12 mouse cellular contexts compared by ENCODE assay signal in the genomic region with DNA sequence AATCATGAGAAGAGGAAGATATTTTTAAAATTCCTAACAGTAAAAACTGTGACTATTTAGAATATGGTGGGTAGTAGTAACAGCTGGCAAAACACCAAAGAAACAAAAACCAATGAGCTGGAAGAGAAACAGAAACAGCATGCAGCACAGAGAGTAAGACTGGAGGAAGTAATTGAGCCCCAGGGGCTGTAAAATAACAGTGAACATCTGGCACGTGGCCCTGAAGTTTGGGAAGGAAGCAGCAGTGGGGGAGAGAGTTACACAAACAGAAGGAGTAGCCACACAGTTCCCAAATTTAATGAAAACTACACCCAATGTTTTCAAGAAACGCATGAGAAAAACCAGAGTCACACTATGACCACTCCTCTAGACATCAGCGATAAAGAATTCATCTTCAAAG. TPM values are rescaled to one million over a fixed set of nuclear protein-coding genes. Genes with fewer than 3 reads are reported as not detected.
DNase-seq lines count a peak whose midpoint lies in the region; ATAC-seq lines count a peak whose summit lies in the region.
"Had no signal": no experiment of that assay in that cellular context is flagged by ENCODE, and none has a peak within 500 bp of the region (broad histone marks: within the 10 kb centered on the region; RNA-seq: fewer than 3 reads in every experiment).

No protein-coding gene starts in this region.

- 47% methylated on average over 3 of the region's 3 CpGs for WGBS in hindbrain, embryonic 11.5 days
- WGBS in hindbrain, embryonic 10.5 days = 45% methylated on average over 3 of the region's 3 CpGs

- no peaks in the 10 kb centered on the region for H3K27me3 ChIP-seq in hindbrain, embryonic 11.5 days (ENCODE audit: control insufficient read depth, insufficient read depth, low read length)
- peaks cover 4% of the 10 kb centered on the region; the same call in 1 of the 2 replicates for H3K27me3 ChIP-seq in hindbrain, embryonic 10.5 days (ENCODE audit: insufficient read depth, poor library complexity, severe bottlenecking)

- no peak overlapping the region for H3K27ac ChIP-seq in hindbrain, embryonic 11.5 days (ENCODE audit: low read depth, low read length)
- H3K27ac ChIP-seq in hindbrain, embryonic 10.5 days = no peak overlapping the region
- H3K27ac ChIP-seq: macrophage had no signal

- no peak for ATAC-seq in hindbrain, embryonic 11.5 days (ENCODE audit: low FRiP score)

- H3K4me2 ChIP-seq in hindbrain, embryonic 11.5 days (replicated peaks; ENCODE audit: low read depth, low read length) = no peak overlapping the region

- H3K9me3 ChIP-seq in hindbrain, embryonic 11.5 days (ENCODE audit: control insufficient read depth, low read length) = no peaks in the 10 kb centered on the region
- no peaks in the 10 kb centered on the region for H3K9me3 ChIP-seq in hindbrain, embryonic 10.5 days

- H3K9ac ChIP-seq in hindbrain, embryonic 11.5 days (ENCODE audit: low read depth, low read length) = no peak overlapping the region

- peak; percentile 6 for DNase-seq in hindbrain, embryonic 11.5 days (ENCODE audit: low spot score)
- no peak for DNase-seq in hindbrain, embryonic 10.5 days (ENCODE audit: low spot score)
- peak; percentile 42 for DNase-seq in testis, postnatal 10 days (ENCODE audit: low spot score)
- no peak for DNase-seq in testis, postnatal 14 days (ENCODE audit: low spot score)
- peak; percentile 43 for DNase-seq in forelimb bud, embryonic 11.5 days (ENCODE audit: low read depth, low spot score)
- DNase-seq in left cerebral cortex, adult 8-10 months (ENCODE audit: low spot score in 2 of 2) = no peak
- no peak for DNase-seq in right cerebral cortex, postnatal 25 days
- DNase-seq: adrenal gland, adult 8-10 months; cerebellum, postnatal 14 days; left cerebral cortex, postnatal 4 days; thymus, postnatal 36 days had no signal

- no peaks in the 10 kb centered on the region for H3K4me1 ChIP-seq in hindbrain, embryonic 11.5 days (replicated peaks; ENCODE audit: control insufficient read depth, insufficient read depth, low read length)
- H3K4me1 ChIP-seq in hindbrain, embryonic 10.5 days (replicated peaks) = peaks cover under 1% of the 10 kb centered on the region; the same call in 1 of the 2 replicates

- no peaks in the 10 kb centered on the region for H3K36me3 ChIP-seq in hindbrain, embryonic 11.5 days (ENCODE audit: control insufficient read depth, insufficient read depth, low read length)
- H3K36me3 ChIP-seq in hindbrain, embryonic 10.5 days = no peaks in the 10 kb centered on the region

- H3K4me3 ChIP-seq in hindbrain, embryonic 11.5 days (ENCODE audit: low read depth, low read length) = no peak overlapping the region
- H3K4me3 ChIP-seq in hindbrain, embryonic 10.5 days = no peak overlapping the region

RNA-seq across cellular contexts. Expression of gene Sned1, which starts 31.6 kb away (rescaled TPM):
- 1.5 and 4.0 TPM in 2 replicates for polyA plus RNA-seq in hindbrain, embryonic 11.5 days (2014; fragmentation: Nextera tagmentation; extraction: Ambion mirVana)
- polyA plus RNA-seq in hindbrain, embryonic 10.5 days (2016; fragmentation: Nextera tagmentation; extraction: Ambion mirVana) = 3.4 and 3.5 TPM in 2 replicates
- total RNA-seq in left cerebral cortex, adult 8-10 months (2022) = 10 to 100 TPM in 1 of 4 experiments, 1 to 10 TPM in 3; 7.4 to 11.0 (median 9.1) TPM

RNA-seq across cellular contexts. Expression of gene Mterf4, which starts 38.5 kb away (rescaled TPM):
- polyA plus RNA-seq in hindbrain, embryonic 11.5 days (2014; fragmentation: Nextera tagmentation; extraction: Ambion mirVana) = 33.0 and 35.3 TPM in 2 replicates
- 33.5 and 37.5 TPM in 2 replicates for polyA plus RNA-seq in hindbrain, embryonic 10.5 days (2016; fragmentation: Nextera tagmentation; extraction: Ambion mirVana)
- 10 to 100 TPM; 19.3 to 20.3 (median 20.0) TPM for total RNA-seq in left cerebral cortex, adult 8-10 months (2022)

Comparison
In these comparisons a context has a peak if more than half of its experiments do, and no peak if none do; other contexts are left out.
1. DNase-seq: peak in hindbrain, embryonic 11.5 days (single experiment), testis, postnatal 10 days (single experiment) and forelimb bud, embryonic 11.5 days (single experiment); none in hindbrain, embryonic 10.5 days (single experiment), testis, postnatal 14 days (single experiment), left cerebral cortex, adult 8-10 months (0 of 2) and right cerebral cortex, postnatal 25 days (single experiment).